Mouse (Mus musculus) neural tube, embryonic 11.5 days (tissue): ENCODE results near the gene Mnat1. TPM values are rescaled to one million over a fixed set of nuclear protein-coding genes. Genes with fewer than 3 reads are reported as not detected.

ENCODE experiments used
- polyA plus RNA-seq: library from polyadenylated mRNA; unstranded; fragments of >200 nt; fragmentation: Nextera tagmentation; extraction: Ambion mirVana; gene quantifications from 2 replicates; pipeline ENCODE4 v1.2.1, GENCODE M21; 2014

Gene Mnat1
- polyA plus RNA-seq, 1 experiment from 2014 or later = 43.7 TPM

Other genes with a start within 250 kb of the Mnat1 start
- not detected in 2 replicates for gene Six6, start 183.8 kb upstream of the Mnat1 start, polyA plus RNA-seq
- gene 4930447C04Rik, start 182.9 kb upstream of the Mnat1 start, polyA plus RNA-seq = 1.9 and 2.6 TPM in 2 replicates
- 32.7 and 34.9 TPM in 2 replicates for gene Six1, start 69.8 kb upstream of the Mnat1 start, polyA plus RNA-seq
- 8.5 and 9.7 TPM in 2 replicates for gene Six4, start 10.3 kb upstream of the Mnat1 start, polyA plus RNA-seq
- gene Trmt5, start 163.0 kb downstream of the Mnat1 start, polyA plus RNA-seq = 19.0 and 21.1 TPM in 2 replicates
- gene Slc38a6, start 163.1 kb downstream of the Mnat1 start, polyA plus RNA-seq = 8.3 and 11.6 TPM in 2 replicates